Mouse (Mus musculus) heart, embryonic 10.5 days (tissue): ENCODE measurements around the gene Cfap77. TPM values are rescaled to one million over a fixed set of nuclear protein-coding genes. Genes with fewer than 3 reads are reported as not detected.
"Not testable (repeated sequence)": the region's sequence is repeated elsewhere in the genome, so short reads cannot be mapped to it uniquely, and the experiment has no call there.

Experiments
- DNase-seq: peaks from one replicate; pipeline ENCODE4 v3.0.0-alpha.2; 2017; ENCODE audit warnings: low spot score
- H3K27ac ChIP-seq: fragments of 300-500 bp; sonication (generic); 2 replicates; pipeline ENCODE4 v1.5.1; 2016; ENCODE audit warnings: mild to moderate bottlenecking
- H3K27me3 ChIP-seq: fragments of 300-500 bp; sonication (generic); 2 replicates; pipeline ENCODE4 v1.6.1; 2016; ENCODE audit warnings: mild to moderate bottlenecking; ENCODE audit not compliant: poor library complexity, insufficient read depth, severe bottlenecking
- H3K36me3 ChIP-seq: fragments of 300-500 bp; sonication (generic); 2 replicates; pipeline ENCODE4 v1.6.1; 2016; ENCODE audit warnings: mild to moderate bottlenecking, moderate library complexity
- H3K4me1 ChIP-seq: fragments of 300-500 bp; sonication (generic); 2 replicates; pipeline ENCODE4 v1.6.1; 2016; ENCODE audit warnings: mild to moderate bottlenecking
- H3K4me3 ChIP-seq: fragments of 300-500 bp; sonication (generic); 2 replicates; pipeline ENCODE4 v1.5.1; 2016; ENCODE audit warnings: mild to moderate bottlenecking, moderate library complexity
- H3K9me3 ChIP-seq: fragments of 300-500 bp; sonication (generic); 2 replicates; pipeline ENCODE4 v1.6.1; 2016; ENCODE audit warnings: mild to moderate bottlenecking, moderate library complexity
- WGBS: fragments of 180-500 bp; shearing (Covaris S2); methylation state at CpG from one replicate; pipeline ENCODE4 v1.1.7; 2016; 5-methylcytosine and 5-hydroxymethylcytosine counted together
- polyA plus RNA-seq: library from polyadenylated mRNA; unstranded; fragments of >200 nt; fragmentation: Nextera tagmentation; extraction: Ambion mirVana; gene quantifications from 2 replicates; pipeline ENCODE4 v1.2.1, GENCODE M21; 2016

Gene Cfap77
- 0.13 and 0.51 TPM in 2 replicates for polyA plus RNA-seq

DNA sequence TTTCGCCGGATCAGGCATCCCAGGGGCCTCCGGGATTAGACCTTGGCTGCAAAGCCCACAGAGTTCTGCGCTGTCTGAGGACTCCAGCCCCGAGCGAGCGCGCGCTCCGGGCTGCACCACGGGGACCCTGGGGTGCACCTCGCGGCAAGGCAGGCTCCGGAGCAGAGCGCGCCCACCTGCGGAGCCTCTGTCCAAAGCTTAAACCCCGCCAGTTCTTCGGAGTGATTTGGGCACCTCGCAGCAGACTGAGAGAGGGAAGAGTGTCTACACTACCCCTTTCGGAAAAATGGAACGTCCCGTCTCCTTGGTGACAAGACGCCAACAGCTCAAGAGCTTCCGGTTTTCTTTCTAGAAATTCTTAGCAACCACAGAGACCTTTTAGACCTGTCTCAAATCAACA is at the start of gene Cfap77:
Gene Cfap77, minus strand, starts transcription at position 76 of the 400 bp plus-strand sequence.
- H3K27me3 ChIP-seq, result peaks cover 54% of the 10 kb centered on the region
- under 1% methylated on average over 25 of the region's 25 CpGs for WGBS
- H3K27ac ChIP-seq, result peak within 1 kb of the TSS; percentile 91

GRCm38 (mm10) chr2:29102416-29103377 is 47.8 kb upstream of the Cfap77 start:
- not testable (repeated sequence) for DNase-seq, H3K27me3 ChIP-seq, H3K27ac ChIP-seq, H3K9me3 ChIP-seq, H3K4me3 ChIP-seq, H3K36me3 ChIP-seq, H3K4me1 ChIP-seq
- 75% methylated on average over 10 of the region's 10 CpGs for WGBS

More for the DNA sequence above, at the start of gene Cfap77:
- H3K4me1 ChIP-seq, result peaks cover 10% of the 10 kb centered on the region
- H3K36me3 ChIP-seq, result no peaks in the 10 kb centered on the region
- no peaks in the 10 kb centered on the region for H3K9me3 ChIP-seq
- peak within 1 kb of the TSS; percentile 62 for H3K4me3 ChIP-seq
- DNase-seq, result peak; percentile 81

- Histone ChIP-seq H3K4me1 (no peaks in the 10 kb centered on the region), H3K27ac (no peak overlapping the region), H3K9me3 (no peaks in the 10 kb centered on the region), H3K4me3 (no peak overlapping the region), H3K27me3 (no peaks in the 10 kb centered on the region), H3K36me3 (no peaks in the 10 kb centered on the region)
- DNase-seq, result no peak
- 71% methylated on average over 7 of the region's 7 CpGs for WGBS
These were observed 46.1 kb upstream of the Cfap77 start for GRCm38 (mm10) chr2:29100822-29101534.

DNA sequence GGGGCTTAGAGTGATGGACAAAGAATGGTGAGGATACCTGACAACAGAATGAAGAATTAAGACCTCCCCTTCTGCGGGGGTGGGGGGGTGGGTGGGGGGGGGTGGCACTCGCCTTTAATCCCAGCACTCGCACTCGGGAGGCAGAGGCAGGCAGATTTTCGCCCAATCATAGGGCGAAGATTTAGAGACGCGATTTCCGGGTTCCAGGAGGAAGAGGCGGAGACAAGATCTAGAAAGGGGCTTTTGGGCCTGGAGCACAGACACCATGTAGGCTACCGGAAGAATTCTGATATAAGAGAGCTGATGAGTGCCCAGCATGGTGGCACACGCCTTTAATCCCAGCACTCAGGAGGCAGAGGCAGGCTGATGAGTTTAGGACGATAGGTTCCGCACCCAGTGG is 44.8 kb upstream of the Cfap77 start:
- Histone ChIP-seq H3K36me3 (no peaks in the 10 kb centered on the region), H3K27me3 (no peaks in the 10 kb centered on the region), H3K4me3 (no peak overlapping the region), H3K27ac (no peak overlapping the region), H3K9me3 (no peaks in the 10 kb centered on the region), H3K4me1 (no peaks in the 10 kb centered on the region)
- WGBS, result 88% methylated on average over 14 of the region's 14 CpGs
- DNase-seq, result no peak

- Histone ChIP-seq H3K36me3 (no peaks in the 10 kb centered on the region), H3K9me3 (no peaks in the 10 kb centered on the region), H3K4me1 (no peaks in the 10 kb centered on the region), H3K27me3 (no peaks in the 10 kb centered on the region), H3K4me3 (no peak overlapping the region), H3K27ac (no peak overlapping the region)
- 78% methylated on average over 8 of the region's 8 CpGs for WGBS
- no peak for DNase-seq
These were observed 43.9 kb upstream of the Cfap77 start for GRCm38 (mm10) chr2:29098786-29099185.

- H3K36me3 ChIP-seq, H3K4me1 ChIP-seq, H3K4me3 ChIP-seq, H3K27me3 ChIP-seq, H3K27ac ChIP-seq, H3K9me3 ChIP-seq, DNase-seq: not testable (repeated sequence)
- WGBS, result 84% methylated on average over 5 of the region's 5 CpGs
These were observed 43.1 kb upstream of the Cfap77 start for GRCm38 (mm10) chr2:29097955-29098354.

DNA sequence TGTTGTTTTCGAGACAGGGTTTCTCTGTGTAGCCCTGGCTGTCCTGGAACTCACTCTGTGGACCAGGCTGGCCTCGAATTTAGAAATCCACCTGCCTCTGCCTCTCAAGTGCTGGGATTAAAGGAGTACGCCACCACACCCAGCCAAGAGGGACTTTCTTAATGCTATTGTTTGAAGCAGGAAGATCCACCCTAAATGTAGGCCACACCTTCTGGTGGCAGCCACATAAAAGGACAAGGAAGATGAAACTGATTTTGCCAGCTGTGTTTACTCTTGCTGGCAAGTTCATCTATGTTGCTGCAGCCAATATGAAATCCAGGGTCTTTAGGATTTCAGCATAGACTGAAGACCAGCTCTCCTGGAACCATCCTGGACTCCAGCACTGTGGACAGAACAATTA is 42.6 kb upstream of the Cfap77 start:
- DNase-seq, result no peak
- Histone ChIP-seq H3K9me3 (no peaks in the 10 kb centered on the region), H3K27me3 (no peaks in the 10 kb centered on the region), H3K27ac (no peak overlapping the region), H3K4me1 (no peaks in the 10 kb centered on the region), H3K36me3 (no peaks in the 10 kb centered on the region), H3K4me3 (no peak overlapping the region)
- WGBS, result 81% methylated on average over 3 of the region's 3 CpGs

DNA sequence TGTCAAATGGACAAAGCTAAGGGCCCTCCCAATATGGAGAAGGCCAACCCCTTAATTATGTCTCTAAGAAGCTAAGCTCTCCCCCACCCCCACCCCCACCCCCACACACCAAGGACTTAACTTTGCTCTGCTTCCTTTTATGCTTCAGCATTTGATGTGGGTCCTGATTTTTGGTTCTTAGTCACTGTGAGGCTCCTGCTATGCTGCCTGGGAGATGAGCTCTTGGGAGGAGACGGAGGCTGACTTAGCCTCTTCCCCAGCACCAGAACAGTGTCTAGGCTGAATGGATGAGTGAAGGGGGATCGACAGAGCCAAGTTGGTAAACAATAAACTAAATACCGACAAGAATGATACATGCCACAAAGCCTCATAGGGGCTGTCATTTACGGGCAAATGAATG is 41.9 kb upstream of the Cfap77 start:
- Histone ChIP-seq H3K27me3 (no peaks in the 10 kb centered on the region), H3K4me1 (no peaks in the 10 kb centered on the region), H3K36me3 (no peaks in the 10 kb centered on the region), H3K4me3 (no peak overlapping the region), H3K27ac (no peak overlapping the region), H3K9me3 (no peaks in the 10 kb centered on the region)
- DNase-seq, result no peak
- WGBS, result 64% methylated on average over 4 of the region's 4 CpGs

- WGBS, result 88% methylated on average over 8 of the region's 8 CpGs
- Histone ChIP-seq H3K9me3 (no peaks in the 10 kb centered on the region), H3K4me3 (no peak overlapping the region), H3K36me3 (no peaks in the 10 kb centered on the region), H3K27ac (no peak overlapping the region), H3K27me3 (no peaks in the 10 kb centered on the region), H3K4me1 (no peaks in the 10 kb centered on the region)
- DNase-seq, result no peak
These were observed 40.8 kb upstream of the Cfap77 start for GRCm38 (mm10) chr2:29095674-29096073.

GRCm38 (mm10) chr2:29089276-29089675 is 34.4 kb upstream of the Cfap77 start:
- not testable (repeated sequence) for DNase-seq, H3K4me3 ChIP-seq, H3K9me3 ChIP-seq, H3K27me3 ChIP-seq, H3K4me1 ChIP-seq, H3K27ac ChIP-seq
- H3K36me3 ChIP-seq, result peaks cover 34% of the 10 kb centered on the region
- 88% methylated on average over 6 of the region's 6 CpGs for WGBS

DNA sequence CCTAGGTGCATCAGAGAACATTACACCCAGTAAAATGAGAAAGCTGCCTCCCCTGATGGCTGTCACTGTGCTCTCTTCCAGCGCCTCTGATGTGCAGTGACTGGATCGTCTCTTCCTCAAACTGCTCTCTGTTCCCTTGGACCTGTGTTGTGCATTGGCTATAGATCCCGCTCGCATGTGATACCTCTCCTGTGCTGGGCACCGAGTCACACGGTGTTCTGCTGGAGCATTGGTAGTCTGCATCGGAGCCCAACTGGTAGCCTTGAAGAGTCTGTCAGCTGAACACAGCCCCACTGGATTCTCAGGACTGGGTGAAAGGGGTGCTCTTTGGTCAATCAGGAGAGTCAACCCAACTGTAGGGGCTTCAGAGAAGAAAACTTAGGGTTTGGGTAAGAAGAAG is 31.2 kb upstream of the Cfap77 start:
- Histone ChIP-seq H3K9me3 (no peaks in the 10 kb centered on the region), H3K4me3 (no peak overlapping the region), H3K27me3 (no peaks in the 10 kb centered on the region), H3K36me3 (peaks cover 66% of the 10 kb centered on the region), H3K27ac (no peak overlapping the region), H3K4me1 (no peaks in the 10 kb centered on the region)
- peak; percentile 68 for DNase-seq
- WGBS, result 94% methylated on average over 7 of the region's 7 CpGs

- Histone ChIP-seq H3K9me3 (no peaks in the 10 kb centered on the region), H3K27me3 (no peaks in the 10 kb centered on the region), H3K36me3 (peaks cover 93% of the 10 kb centered on the region), H3K27ac (no peak overlapping the region), H3K4me3 (no peak overlapping the region), H3K4me1 (no peaks in the 10 kb centered on the region)
- peak; percentile 28 for DNase-seq
- WGBS, result 70% methylated on average over 3 of the region's 3 CpGs
These were observed 27.1 kb upstream of the Cfap77 start for GRCm38 (mm10) chr2:29081965-29082364.

DNA sequence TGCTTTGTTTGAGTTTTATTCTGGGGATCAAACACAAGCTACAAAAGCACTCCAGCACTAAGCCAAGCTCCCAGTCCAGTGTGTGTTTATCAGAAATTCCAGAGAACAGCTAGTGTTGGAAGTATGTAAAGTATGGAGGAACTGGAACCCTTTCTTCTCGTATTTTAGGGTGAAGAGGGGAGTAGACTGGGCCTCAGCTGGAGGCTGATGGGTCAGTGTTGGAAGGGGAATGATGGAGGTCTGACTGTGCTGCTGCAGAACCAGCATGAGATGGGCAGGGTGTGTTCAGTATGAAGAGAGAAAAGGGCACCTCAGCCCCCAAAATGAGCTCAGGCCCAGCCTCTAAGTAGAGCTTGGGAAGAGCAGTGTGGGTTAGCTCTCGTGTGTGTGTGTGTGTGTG is 21.4 kb upstream of the Cfap77 start:
- 71% methylated on average over 2 of the region's 2 CpGs for WGBS
- H3K27ac ChIP-seq, result no peak overlapping the region
- H3K4me1 ChIP-seq, result no peaks in the 10 kb centered on the region
- H3K9me3 ChIP-seq, result no peaks in the 10 kb centered on the region
- H3K27me3 ChIP-seq, result no peaks in the 10 kb centered on the region
- H3K4me3 ChIP-seq, result no peak overlapping the region
- no peak for DNase-seq
- H3K36me3 ChIP-seq, result peaks cover 90% of the 10 kb centered on the region
